Mouse (Mus musculus) urinary bladder, postnatal 36 days (tissue): Measurements from ENCODE around the gene Minos1.
A peak's percentile ranks its signal among the peaks of the same experiment; 100 is the strongest.

ENCODE experiments used
- DNase-seq, 2 experiments: peaks; one replicate each; pipeline ENCODE4 v3.0.0; 2022; ENCODE audit warnings: low spot score in 2 of 2, mixed read lengths in 1 of 2

Gene Minos1

GRCm38 (mm10) chr4:139095406-139095805 lies 35.5 kb downstream of the Minos1 start:
- no peak for DNase-seq

- no peak for DNase-seq
Measured at GRCm38 (mm10) chr4:139093196-139093530, 37.8 kb downstream of the Minos1 start.

GRCm38 (mm10) chr4:139092356-139093195 lies 38.3 kb downstream of the Minos1 start, which contains the start of gene Nbl1:
Gene Nbl1 (minus strand): TSS chr4:139092993.
- peak; percentile 51 to 66 for DNase-seq

GRCm38 (mm10) chr4:139091478-139092355 lies 39.2 kb downstream of the Minos1 start:
- DNase-seq, result no peak

- DNase-seq, result no peak
Measured at GRCm38 (mm10) chr4:139091066-139091465, 39.8 kb downstream of the Minos1 start.

GRCm38 (mm10) chr4:139090303-139090940 lies 40.5 kb downstream of the Minos1 start:
- DNase-seq, result no peak

- DNase-seq, result no peak
Measured at GRCm38 (mm10) chr4:139088982-139089671, 41.8 kb downstream of the Minos1 start.

GRCm38 (mm10) chr4:139086984-139087383 lies 43.9 kb downstream of the Minos1 start:
- no peak for DNase-seq

- peak; percentile 68 to 78 for DNase-seq
Measured at GRCm38 (mm10) chr4:139086037-139086436, 44.9 kb downstream of the Minos1 start.

GRCm38 (mm10) chr4:139085337-139085736 lies 45.6 kb downstream of the Minos1 start:
- DNase-seq, result no peak

- no peak for DNase-seq
Measured at GRCm38 (mm10) chr4:139082790-139083564, 47.9 kb downstream of the Minos1 start.

- DNase-seq, result no peak
Measured at GRCm38 (mm10) chr4:139081270-139081931, 49.5 kb downstream of the Minos1 start.

- no peak for DNase-seq
Measured at GRCm38 (mm10) chr4:139080259-139080658, 50.7 kb downstream of the Minos1 start.

GRCm38 (mm10) chr4:139079439-139079838 lies 51.5 kb downstream of the Minos1 start:
- DNase-seq, result no peak

GRCm38 (mm10) chr4:139078726-139079125 lies 52.2 kb downstream of the Minos1 start:
- DNase-seq, result no peak

- DNase-seq, result no peak
Measured at GRCm38 (mm10) chr4:139078313-139078712, 52.6 kb downstream of the Minos1 start.

GRCm38 (mm10) chr4:139075915-139076314 lies 55.0 kb downstream of the Minos1 start:
- no peak for DNase-seq

GRCm38 (mm10) chr4:139075041-139075711 lies 55.7 kb downstream of the Minos1 start, which contains the start of gene Htr6:
Gene Htr6 (minus strand): TSS chr4:139075570.
- no peak for DNase-seq

GRCm38 (mm10) chr4:139074060-139074459 lies 56.9 kb downstream of the Minos1 start:
- no peak for DNase-seq

GRCm38 (mm10) chr4:139068287-139068686 lies 62.6 kb downstream of the Minos1 start:
- DNase-seq, result no peak
